Mouse (Mus musculus): ENCODE results near the gene Tfcp2l1.
A peak's percentile ranks its signal among the peaks of the same experiment; 100 is the strongest.

Gene Tfcp2l1

DNA sequence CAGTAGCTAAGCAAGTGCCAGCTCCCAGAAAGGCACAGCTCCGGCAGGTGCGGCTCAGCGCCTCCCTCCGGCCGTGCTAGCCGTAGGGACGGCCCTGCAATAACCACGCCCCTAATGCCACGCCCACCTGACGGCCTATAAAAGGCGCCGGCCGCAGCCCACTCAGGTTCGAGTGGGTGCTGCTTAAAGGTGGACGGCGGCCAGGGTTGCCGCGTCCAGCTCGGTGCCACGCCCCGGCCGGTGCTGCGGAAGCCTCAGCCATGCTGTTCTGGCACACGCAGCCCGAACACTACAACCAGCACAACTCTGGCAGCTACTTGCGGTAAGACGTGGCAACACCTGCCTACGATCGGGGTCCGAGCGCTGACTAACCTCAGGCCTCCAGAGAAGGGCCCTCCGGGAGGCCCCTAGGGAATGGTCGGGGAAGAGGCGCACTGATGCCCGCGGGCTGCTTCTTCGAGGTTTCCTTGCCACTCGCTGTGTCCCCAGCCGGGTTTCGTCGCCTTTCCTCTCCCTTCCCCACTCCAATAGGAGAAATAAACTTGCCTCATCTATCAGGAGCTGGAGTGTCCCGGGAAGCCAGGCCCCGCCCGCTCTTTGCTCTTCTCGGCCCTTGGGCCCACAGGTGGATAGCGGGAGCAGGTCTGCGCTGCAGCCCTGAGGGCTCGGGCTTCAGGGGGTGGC lies at the start of gene Tfcp2l1:
Gene Tfcp2l1 (plus strand): TSS at position 165 of the 684 bp plus-strand sequence.
- peaks cover 84% of the 10 kb centered on the region for H3K4me1 ChIP-seq (replicated peaks; ENCODE audit: low read depth, low read length)
- peak within 1 kb of the TSS; percentile 97 for H3K4me3 ChIP-seq (replicated peaks; ENCODE audit: low read length)
- no peak for TF ChIP-seq NANOG (IDR thresholded peaks at IDR 0.05; ENCODE audit: borderline replicate concordance, low read length)
- no peak for TF ChIP-seq CTCF (conservative IDR thresholded peaks at IDR 0.05; ENCODE audit: low read length)
- TF ChIP-seq POU5F1 (IDR thresholded peaks at IDR 0.05; ENCODE audit: borderline replicate concordance, low read length) = no peak
- peaks cover 31% of the 10 kb centered on the region for H3K36me3 ChIP-seq (ENCODE audit: insufficient read depth, low read length)
- H3K9me3 ChIP-seq (ENCODE audit: low read length) = no peaks in the 10 kb centered on the region
- H3K27me3 ChIP-seq (ENCODE audit: insufficient read depth, low read length) = 0 out of 2 replicates have a peak, but pooled peaks cover 3% of the 10 kb centered on the region

DNA sequence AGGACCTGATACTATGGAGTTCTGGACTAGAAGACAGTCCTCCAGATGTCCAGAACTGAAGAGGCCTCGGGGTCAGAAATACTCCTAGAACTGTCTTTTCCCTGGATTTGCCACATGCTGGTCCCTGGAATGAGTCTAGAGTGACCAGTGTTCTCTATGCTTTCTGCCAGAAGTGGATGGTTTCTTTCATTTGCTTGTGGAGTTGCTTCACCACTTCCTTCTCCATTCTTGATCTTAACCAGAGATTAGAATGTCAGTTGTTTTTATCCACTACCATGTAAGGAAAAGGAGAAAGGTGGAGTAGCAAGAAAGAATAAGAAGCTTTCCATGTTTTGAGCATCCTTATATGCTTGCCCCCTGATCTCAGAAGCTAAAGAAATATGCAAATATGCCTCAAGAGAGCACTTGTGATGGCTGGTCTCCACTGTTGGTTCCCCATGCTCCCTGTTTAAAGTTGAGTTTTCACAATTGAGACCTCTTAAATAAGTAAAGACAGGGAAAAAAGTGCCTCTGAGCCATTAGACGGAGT lies 47.5 kb upstream of the Tfcp2l1 start:
- Histone ChIP-seq H3K27me3 (ENCODE audit: insufficient read depth, low read length) (no peaks in the 10 kb centered on the region), H3K36me3 (ENCODE audit: insufficient read depth, low read length) (peaks cover 40% of the 10 kb centered on the region), H3K4me3 (replicated peaks; ENCODE audit: low read length) (no peak overlapping the region), H3K4me1 (replicated peaks; ENCODE audit: low read depth, low read length) (no peaks in the 10 kb centered on the region), H3K9me3 (ENCODE audit: low read length) (no peaks in the 10 kb centered on the region)
- TF ChIP-seq CTCF (conservative IDR thresholded peaks at IDR 0.05; ENCODE audit: low read length) (no peak), POU5F1 (IDR thresholded peaks at IDR 0.05; ENCODE audit: borderline replicate concordance, low read length) (no peak), NANOG (IDR thresholded peaks at IDR 0.05; ENCODE audit: borderline replicate concordance, low read length) (no peak)

DNA sequence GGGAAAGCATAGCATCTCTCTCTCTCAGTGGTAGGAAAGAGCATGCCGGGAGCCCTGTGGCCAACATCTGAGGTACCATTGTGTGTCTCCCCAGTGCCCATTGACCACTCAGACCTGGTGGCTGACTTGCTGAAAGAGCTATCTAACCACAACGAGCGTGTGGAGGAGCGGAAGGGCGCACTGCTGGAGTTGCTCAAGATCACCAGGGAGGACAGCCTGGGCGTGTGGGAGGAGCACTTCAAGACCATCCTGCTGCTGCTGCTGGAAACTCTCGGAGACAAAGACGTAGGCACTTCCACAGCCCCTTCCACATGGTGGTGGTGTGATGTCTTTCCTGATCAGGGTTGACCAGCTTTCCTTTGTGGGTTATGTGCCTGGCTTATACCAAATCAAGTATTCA lies 46.6 kb upstream of the Tfcp2l1 start:
- no peak for TF ChIP-seq POU5F1 (IDR thresholded peaks at IDR 0.05; ENCODE audit: borderline replicate concordance, low read length)
- Histone ChIP-seq H3K36me3 (ENCODE audit: insufficient read depth, low read length) (peaks cover 33% of the 10 kb centered on the region), H3K27me3 (ENCODE audit: insufficient read depth, low read length) (no peaks in the 10 kb centered on the region), H3K9me3 (ENCODE audit: low read length) (no peaks in the 10 kb centered on the region), H3K4me1 (replicated peaks; ENCODE audit: low read depth, low read length) (no peaks in the 10 kb centered on the region), H3K4me3 (replicated peaks; ENCODE audit: low read length) (no peak overlapping the region)

DNA sequence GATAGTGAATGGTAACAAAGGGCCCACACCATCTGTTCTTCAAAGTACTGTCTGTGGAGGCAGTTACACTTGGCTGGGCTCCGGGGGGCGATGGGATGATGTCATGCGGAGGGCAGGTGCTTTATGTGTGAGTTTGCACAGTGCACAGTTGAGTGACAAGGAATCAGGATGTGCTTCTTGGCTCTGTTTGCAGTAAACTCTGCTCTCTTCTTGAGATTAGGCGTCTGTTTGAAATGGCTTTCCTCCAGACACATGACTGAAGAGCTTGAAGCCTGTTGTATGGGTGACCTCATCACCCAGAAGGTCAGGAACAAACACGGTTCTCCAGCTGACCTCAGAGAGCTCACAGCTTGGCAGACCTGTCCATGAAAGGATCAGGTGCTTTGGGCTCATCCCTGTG lies 38.0 kb upstream of the Tfcp2l1 start:
- H3K4me1 ChIP-seq (replicated peaks; ENCODE audit: low read depth, low read length) = peaks cover 13% of the 10 kb centered on the region
- H3K4me3 ChIP-seq (replicated peaks; ENCODE audit: low read length) = no peak overlapping the region
- H3K36me3 ChIP-seq (ENCODE audit: insufficient read depth, low read length) = peaks cover 26% of the 10 kb centered on the region
- no peaks in the 10 kb centered on the region for H3K9me3 ChIP-seq (ENCODE audit: low read length)
- TF ChIP-seq NANOG (IDR thresholded peaks at IDR 0.05; ENCODE audit: borderline replicate concordance, low read length) (no peak), CTCF (conservative IDR thresholded peaks at IDR 0.05; ENCODE audit: low read length) (no peak), POU5F1 (IDR thresholded peaks at IDR 0.05; ENCODE audit: borderline replicate concordance, low read length) (no peak)
- no peaks in the 10 kb centered on the region for H3K27me3 ChIP-seq (ENCODE audit: insufficient read depth, low read length)

DNA sequence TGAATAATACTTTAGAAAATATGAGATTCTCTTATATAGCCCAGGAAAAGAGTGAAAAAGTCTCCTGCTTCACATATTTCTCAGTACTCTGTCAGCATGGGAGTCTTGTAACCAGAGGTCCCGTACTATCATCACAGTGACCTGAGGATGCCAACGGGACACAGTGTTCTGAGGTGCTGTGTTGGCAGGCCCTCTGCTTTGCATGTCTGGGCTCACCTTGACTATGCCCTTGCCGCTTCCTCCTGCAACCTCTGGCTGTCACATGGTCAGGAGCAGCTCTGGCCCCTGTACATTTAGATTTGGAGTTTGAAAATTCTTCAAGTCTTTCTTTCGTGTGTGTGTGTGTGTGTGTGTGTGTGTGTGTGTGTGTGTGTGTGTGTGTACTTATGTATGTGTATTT lies 34.8 kb upstream of the Tfcp2l1 start:
- no peak overlapping the region for H3K4me3 ChIP-seq (replicated peaks; ENCODE audit: low read length)
- H3K9me3 ChIP-seq (ENCODE audit: low read length) = no peaks in the 10 kb centered on the region
- TF ChIP-seq POU5F1 (IDR thresholded peaks at IDR 0.05; ENCODE audit: borderline replicate concordance, low read length) (no peak), NANOG (IDR thresholded peaks at IDR 0.05; ENCODE audit: borderline replicate concordance, low read length) (no peak), CTCF (conservative IDR thresholded peaks at IDR 0.05; ENCODE audit: low read length) (no peak)
- H3K27me3 ChIP-seq (ENCODE audit: insufficient read depth, low read length) = no peaks in the 10 kb centered on the region
- H3K36me3 ChIP-seq (ENCODE audit: insufficient read depth, low read length) = peaks cover 40% of the 10 kb centered on the region
- H3K4me1 ChIP-seq (replicated peaks; ENCODE audit: low read depth, low read length) = peaks cover 27% of the 10 kb centered on the region

DNA sequence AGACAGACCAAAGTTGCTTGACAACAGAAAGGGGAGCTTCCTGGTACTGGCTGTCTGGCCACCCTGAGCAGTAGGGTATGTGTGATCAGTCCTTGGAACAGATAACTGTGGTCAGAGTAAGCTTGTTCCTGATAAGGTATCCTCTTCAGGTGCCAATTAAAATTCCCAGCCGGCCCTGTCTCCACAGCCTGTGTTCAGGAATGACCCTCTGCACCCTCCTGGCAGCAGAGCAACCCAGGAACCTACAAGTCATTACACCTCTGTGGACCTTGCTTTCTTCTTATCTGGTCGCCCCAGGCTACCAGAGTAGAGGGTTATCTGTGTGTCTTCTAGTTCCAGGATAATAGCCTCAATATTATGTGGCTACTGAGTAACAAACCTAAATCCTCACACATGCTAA lies 32.4 kb upstream of the Tfcp2l1 start:
- H3K36me3 ChIP-seq (ENCODE audit: insufficient read depth, low read length) = peaks cover 55% of the 10 kb centered on the region
- H3K27me3 ChIP-seq (ENCODE audit: insufficient read depth, low read length) = no peaks in the 10 kb centered on the region
- H3K4me3 ChIP-seq (replicated peaks; ENCODE audit: low read length) = no peak overlapping the region
- no peak for TF ChIP-seq CTCF (conservative IDR thresholded peaks at IDR 0.05; ENCODE audit: low read length)
- TF ChIP-seq NANOG (IDR thresholded peaks at IDR 0.05; ENCODE audit: borderline replicate concordance, low read length) = no peak
- TF ChIP-seq POU5F1 (IDR thresholded peaks at IDR 0.05; ENCODE audit: borderline replicate concordance, low read length) = no peak
- no peaks in the 10 kb centered on the region for H3K9me3 ChIP-seq (ENCODE audit: low read length)
- peaks cover 15% of the 10 kb centered on the region for H3K4me1 ChIP-seq (replicated peaks; ENCODE audit: low read depth, low read length)

DNA sequence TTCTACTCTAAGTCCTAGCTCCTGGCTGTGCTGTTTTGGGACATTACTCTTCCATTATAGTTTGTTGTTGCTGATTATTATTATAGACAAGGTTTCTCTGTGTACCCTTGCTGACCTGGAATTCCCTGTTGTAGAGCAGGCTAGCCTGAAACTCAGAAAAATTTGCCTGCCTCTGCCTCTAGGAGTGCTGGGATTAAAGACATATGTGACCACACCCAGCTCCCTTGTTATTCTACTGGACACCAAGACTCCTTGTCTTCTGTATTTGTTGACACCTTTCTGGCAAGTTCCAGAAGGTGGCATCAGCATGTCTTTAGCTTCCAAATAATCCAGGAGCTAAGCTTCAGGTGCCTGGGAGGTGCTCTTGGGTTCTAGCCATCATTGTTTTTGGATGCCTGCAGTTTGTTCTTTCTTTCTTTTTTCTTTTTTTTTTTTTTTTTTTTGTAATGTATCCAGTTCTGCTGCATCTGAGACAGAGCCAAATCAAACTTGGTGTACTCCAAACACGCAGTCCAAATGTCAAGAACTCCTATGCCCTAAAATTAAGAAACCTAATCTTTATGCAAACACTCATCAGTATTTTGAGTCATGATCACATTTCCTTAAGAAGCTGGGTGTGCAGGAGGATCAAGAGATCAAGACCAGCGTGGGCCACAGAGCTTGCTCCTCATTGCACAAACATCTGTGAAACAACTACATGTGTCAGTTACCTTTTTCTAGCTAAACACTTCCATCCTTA lies 30.1 kb upstream of the Tfcp2l1 start:
- Histone ChIP-seq H3K36me3 (ENCODE audit: insufficient read depth, low read length) (peaks cover 70% of the 10 kb centered on the region), H3K9me3 (ENCODE audit: low read length) (no peaks in the 10 kb centered on the region), H3K4me3 (replicated peaks; ENCODE audit: low read length) (no peak overlapping the region), H3K27me3 (ENCODE audit: insufficient read depth, low read length) (no peaks in the 10 kb centered on the region), H3K4me1 (replicated peaks; ENCODE audit: low read depth, low read length) (peaks cover 15% of the 10 kb centered on the region)
- TF ChIP-seq CTCF (conservative IDR thresholded peaks at IDR 0.05; ENCODE audit: low read length) (no peak), NANOG (IDR thresholded peaks at IDR 0.05; ENCODE audit: borderline replicate concordance, low read length) (no peak), POU5F1 (IDR thresholded peaks at IDR 0.05; ENCODE audit: borderline replicate concordance, low read length) (no peak)

DNA sequence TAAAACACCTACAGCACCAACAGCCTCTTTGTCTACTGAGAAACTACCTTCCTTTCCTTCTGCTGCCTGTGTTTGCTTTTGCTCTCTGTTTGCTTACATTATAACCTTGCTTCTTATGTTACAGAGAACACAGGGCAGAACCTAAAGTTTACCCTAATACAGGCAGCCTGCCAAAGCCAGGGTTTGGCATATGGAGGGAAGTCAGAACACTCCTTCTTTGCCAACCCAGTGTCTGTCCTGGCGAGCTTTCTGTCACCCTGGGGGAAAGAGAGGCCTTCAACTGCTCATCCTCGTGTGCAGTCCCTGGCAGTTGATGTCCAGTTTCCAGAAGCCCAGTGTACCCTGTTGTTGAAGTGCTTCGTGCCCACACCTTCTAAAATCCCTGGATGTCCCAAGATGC lies 29.4 kb upstream of the Tfcp2l1 start:
- H3K36me3 ChIP-seq (ENCODE audit: insufficient read depth, low read length) = peaks cover 75% of the 10 kb centered on the region

More for the DNA sequence above, 29.4 kb upstream of the Tfcp2l1 start:
- Histone ChIP-seq H3K4me3 (replicated peaks; ENCODE audit: low read length) (no peak overlapping the region), H3K4me1 (replicated peaks; ENCODE audit: low read depth, low read length) (peaks cover 15% of the 10 kb centered on the region), H3K9me3 (ENCODE audit: low read length) (no peaks in the 10 kb centered on the region), H3K27me3 (ENCODE audit: insufficient read depth, low read length) (no peaks in the 10 kb centered on the region)
- no peak for TF ChIP-seq CTCF (conservative IDR thresholded peaks at IDR 0.05; ENCODE audit: low read length)
- TF ChIP-seq NANOG (IDR thresholded peaks at IDR 0.05; ENCODE audit: borderline replicate concordance, low read length) = no peak
- no peak for TF ChIP-seq POU5F1 (IDR thresholded peaks at IDR 0.05; ENCODE audit: borderline replicate concordance, low read length)

Data from E14TG2a.4 (cell line).